Mouse (Mus musculus) embryonic facial prominence, embryonic 10.5 days (tissue): ENCODE results near the gene Ccin. TPM values are rescaled to one million over a fixed set of nuclear protein-coding genes. Genes with fewer than 3 reads are reported as not detected.

ENCODE experiments used
- DNase-seq: peaks from one replicate; pipeline ENCODE4 v3.0.0-alpha.2; 2017; ENCODE audit warnings: low spot score
- H3K27ac ChIP-seq: fragments of 300-500 bp; sonication (generic); replicated peaks from 2 replicates; pipeline ENCODE4 v1.5.1; 2016; ENCODE audit warnings: mild to moderate bottlenecking
- H3K27me3 ChIP-seq: fragments of 300-500 bp; sonication (generic); replicated peaks from 2 replicates; pipeline ENCODE4 v1.6.1; 2016; ENCODE audit warnings: low read depth, mild to moderate bottlenecking; ENCODE audit not compliant: poor library complexity, severe bottlenecking
- H3K36me3 ChIP-seq: fragments of 300-500 bp; sonication (generic); replicated peaks from 2 replicates; pipeline ENCODE4 v1.6.1; 2016; ENCODE audit warnings: mild to moderate bottlenecking, moderate library complexity
- H3K4me1 ChIP-seq: fragments of 300-500 bp; sonication (generic); 2 replicates; pipeline ENCODE4 v1.6.1; 2016
- H3K4me3 ChIP-seq: fragments of 300-500 bp; sonication (generic); 2 replicates; pipeline ENCODE4 v1.5.1; 2016; ENCODE audit warnings: mild to moderate bottlenecking, moderate library complexity
- H3K9me3 ChIP-seq: fragments of 300-500 bp; sonication (generic); 2 replicates; pipeline ENCODE4 v1.6.1; 2016; ENCODE audit warnings: mild to moderate bottlenecking
- WGBS: fragments of 180-500 bp; shearing (Covaris S2); methylation state at CpG from one replicate; pipeline ENCODE4 v1.1.7; 2016; 5-methylcytosine and 5-hydroxymethylcytosine counted together
- polyA plus RNA-seq: library from polyadenylated mRNA; unstranded; fragments of >200 nt; fragmentation: Nextera tagmentation; extraction: Ambion mirVana; gene quantifications from 2 replicates; pipeline ENCODE4 v1.2.1, GENCODE M21; 2016

The Ccin gene
- polyA plus RNA-seq, 1 experiment from 2014 or later: not detected

DNA sequence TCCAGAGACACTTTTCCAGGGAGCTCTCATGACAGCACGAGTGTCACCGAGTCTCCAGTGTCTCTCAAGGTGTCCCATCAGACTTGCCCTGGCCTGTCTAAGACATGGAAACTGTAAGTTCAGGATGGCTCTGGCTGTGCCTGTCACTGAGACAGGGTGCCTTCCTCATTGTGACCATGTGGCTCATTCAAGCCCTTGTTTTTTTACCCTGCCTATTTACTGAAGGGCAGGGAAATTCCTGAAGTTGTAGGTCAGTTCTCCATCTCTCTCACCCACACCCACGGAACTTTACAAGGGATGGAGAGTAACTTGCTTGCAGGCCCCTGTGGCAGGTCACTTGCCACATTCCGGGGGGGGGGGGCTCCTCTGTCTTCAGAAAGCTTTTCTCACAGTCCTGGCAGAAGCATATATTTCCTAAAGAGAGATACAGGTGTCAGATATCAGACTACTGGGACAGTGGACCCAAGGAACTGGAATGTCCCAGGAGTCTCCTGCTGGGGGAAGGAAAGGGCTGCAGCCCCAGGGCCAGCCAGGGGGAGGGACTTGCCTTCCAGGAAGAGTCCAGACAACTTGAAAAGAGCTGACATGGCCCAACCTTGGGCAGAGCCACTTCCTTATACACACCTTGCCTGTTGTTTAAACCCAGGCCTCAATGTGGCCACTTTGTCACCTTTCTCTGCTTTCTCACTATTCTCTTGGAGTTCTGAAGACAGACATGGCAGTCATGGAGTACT lies 18.2 kb upstream of the Ccin start:
- Histone ChIP-seq H3K27me3 (peaks cover 21% of the 10 kb centered on the region; the same call in 1 of the 2 replicates), H3K9me3 (no peaks in the 10 kb centered on the region), H3K4me3 (0 out of 2 replicates have a peak overlapping the region, but pooled peaks have one; percentile 13), H3K27ac (peak overlapping the region; percentile 61), H3K36me3 (no peaks in the 10 kb centered on the region), H3K4me1 (peaks cover 54% of the 10 kb centered on the region)
- 46% methylated on average over 4 of the region's 4 CpGs for whole genome bisulfite sequencing
- DNase-seq: no peak

DNA sequence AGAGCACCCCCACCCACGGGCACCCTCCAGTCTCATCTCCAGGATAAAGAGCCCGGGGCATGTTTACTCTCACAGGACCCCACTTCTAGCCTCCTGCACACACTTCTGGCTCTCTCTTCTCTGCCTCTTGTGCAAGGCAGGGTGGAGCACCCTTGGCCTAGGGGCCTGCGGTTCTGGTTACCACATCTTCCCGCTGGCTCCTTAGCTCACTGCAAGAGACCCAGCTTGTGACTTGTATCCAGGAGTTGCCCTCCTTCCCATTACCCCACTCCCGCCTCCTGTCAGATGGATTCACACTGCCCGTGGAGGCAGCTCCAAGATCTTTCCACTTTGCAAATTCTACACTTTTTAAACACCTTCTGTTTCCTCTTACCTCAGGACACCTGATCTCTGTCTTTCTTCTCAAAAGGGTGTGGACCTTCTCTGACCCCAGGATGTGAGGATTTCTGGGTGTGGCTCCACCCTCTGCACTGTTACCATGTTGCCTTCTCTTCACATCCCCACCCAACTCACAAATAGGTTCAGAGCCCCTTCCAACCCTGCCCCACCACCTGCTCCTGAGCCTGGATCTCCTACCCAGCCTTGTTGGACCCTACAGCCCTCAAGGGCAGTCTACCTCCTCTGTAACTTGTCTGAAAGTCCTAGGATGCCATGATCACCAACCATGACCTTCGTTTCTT lies 17.3 kb upstream of the Ccin start:
- 80% methylated on average over 7 of the region's 7 CpGs for WGBS
- no peaks in the 10 kb centered on the region for H3K9me3 ChIP-seq

DNA sequence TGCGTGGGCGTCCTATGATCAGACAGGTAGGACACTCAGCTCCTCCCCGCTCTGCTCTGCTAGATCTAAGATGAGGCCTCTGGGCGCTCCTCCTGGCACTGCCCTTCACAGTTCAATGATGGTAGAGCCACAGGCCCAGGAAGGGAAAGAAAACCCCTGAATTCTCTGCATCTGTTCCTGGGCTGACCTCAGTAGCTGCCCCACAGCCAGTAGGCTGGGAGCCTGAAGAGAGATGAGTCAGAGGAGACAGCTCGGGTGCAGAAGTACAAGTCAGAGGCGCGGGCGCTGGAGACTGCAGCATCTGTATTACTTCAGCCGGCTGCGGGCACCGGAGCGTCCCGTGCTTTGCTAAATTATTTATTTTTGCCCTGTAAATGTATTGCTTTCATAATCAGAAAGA lies 14.6 kb upstream of the Ccin start:
- DNase-seq: no peak
- 47% methylated on average over 13 of the region's 13 CpGs for WGBS
- H3K36me3 ChIP-seq: peaks cover 6% of the 10 kb centered on the region
- no peaks in the 10 kb centered on the region for H3K9me3 ChIP-seq
- peaks cover 11% of the 10 kb centered on the region; the same call in 1 of the 2 replicates for H3K27me3 ChIP-seq
- H3K4me3 ChIP-seq: no peak overlapping the region
- H3K27ac ChIP-seq: peak overlapping the region; percentile 71
- peaks cover 79% of the 10 kb centered on the region for H3K4me1 ChIP-seq

More for the DNA sequence above, 17.3 kb upstream of the Ccin start:
- Histone ChIP-seq H3K27ac (0 out of 2 replicates have a peak overlapping the region, but pooled peaks have one; percentile 61), H3K4me3 (no peak overlapping the region), H3K36me3 (peaks cover 6% of the 10 kb centered on the region), H3K4me1 (peaks cover 63% of the 10 kb centered on the region), H3K27me3 (peaks cover 21% of the 10 kb centered on the region; the same call in 1 of the 2 replicates)
- no peak for DNase-seq

DNA sequence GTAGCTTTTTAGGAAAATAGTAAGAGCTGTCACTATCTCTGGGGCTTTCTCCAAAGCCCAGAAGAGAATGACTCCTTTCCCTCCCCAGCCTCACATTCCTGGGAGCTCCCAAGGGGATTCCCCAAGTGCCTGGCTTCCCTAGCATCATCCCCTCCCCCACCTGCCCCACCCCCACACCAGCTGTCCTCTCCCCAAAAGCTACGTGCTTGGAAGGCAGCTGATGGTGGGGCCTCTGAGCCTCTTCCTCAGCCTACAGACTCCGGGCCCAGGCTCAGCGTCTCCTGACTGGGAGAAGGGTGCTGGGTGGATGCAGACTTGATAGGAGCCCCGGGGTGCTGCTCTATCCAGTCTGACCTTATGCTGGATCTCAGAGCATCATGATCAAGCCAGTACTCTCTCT lies 13.9 kb upstream of the Ccin start:
- Histone ChIP-seq H3K4me1 (peaks cover 71% of the 10 kb centered on the region), H3K36me3 (peaks cover 6% of the 10 kb centered on the region), H3K4me3 (peak overlapping the region; percentile 29; the same call in 1 of the 2 replicates), H3K27me3 (peaks cover 11% of the 10 kb centered on the region; the same call in 1 of the 2 replicates), H3K27ac (peak overlapping the region; percentile 80), H3K9me3 (no peaks in the 10 kb centered on the region)
- peak; percentile 68 for DNase-seq
- WGBS: 15% methylated on average over 4 of the region's 4 CpGs

DNA sequence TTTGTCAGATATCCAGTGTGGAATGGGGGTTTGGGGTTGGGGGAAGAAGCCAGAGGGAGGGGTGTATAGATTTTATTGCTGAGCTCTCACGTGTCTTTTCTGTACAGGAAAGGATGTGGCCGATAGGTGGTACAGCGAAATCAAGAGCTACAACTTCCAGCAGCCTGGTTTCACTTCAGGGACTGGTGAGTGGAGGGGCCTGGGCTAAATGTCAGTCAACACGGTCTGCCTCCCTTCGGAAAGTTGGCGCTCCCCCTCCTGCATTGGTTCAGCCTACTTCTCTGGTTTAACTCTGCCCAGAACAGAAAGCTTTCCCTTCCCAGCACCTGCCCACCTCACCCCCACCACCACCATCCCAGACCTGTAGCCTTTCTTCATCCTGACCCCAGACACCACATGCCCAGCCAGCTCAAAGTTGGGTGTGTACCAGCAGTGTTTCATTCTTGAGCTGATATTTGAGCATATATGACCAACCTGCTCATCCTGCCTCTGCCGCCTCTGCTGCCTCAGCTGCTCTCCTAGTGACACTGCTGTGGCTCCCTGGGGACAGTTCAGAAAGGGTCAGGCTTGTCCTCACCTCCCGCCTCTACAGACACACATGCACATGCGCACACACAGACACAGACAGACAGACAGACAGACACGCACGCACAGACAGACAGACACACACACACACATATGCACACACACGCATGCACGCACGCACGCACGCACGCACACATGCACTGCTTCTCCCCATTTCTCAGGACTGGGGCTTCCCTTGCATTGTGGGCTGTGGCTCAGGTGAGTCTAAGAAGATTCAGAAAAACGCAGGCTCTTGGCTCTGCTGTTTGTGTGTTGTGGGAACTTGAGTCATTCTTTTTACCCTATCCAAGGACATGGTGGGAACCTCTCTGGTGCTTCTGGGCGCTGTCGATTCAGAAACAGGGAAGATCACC lies 12.6 kb upstream of the Ccin start:
- peak overlapping the region; percentile 65 for H3K27ac ChIP-seq
- 84% methylated on average over 20 of the region's 20 CpGs for WGBS
- peaks cover 59% of the 10 kb centered on the region for H3K4me1 ChIP-seq
- no peaks in the 10 kb centered on the region for H3K9me3 ChIP-seq
- no peak for DNase-seq
- peaks cover 11% of the 10 kb centered on the region; the same call in 1 of the 2 replicates for H3K27me3 ChIP-seq
- H3K4me3 ChIP-seq: no peak overlapping the region
- peaks cover 6% of the 10 kb centered on the region for H3K36me3 ChIP-seq

DNA sequence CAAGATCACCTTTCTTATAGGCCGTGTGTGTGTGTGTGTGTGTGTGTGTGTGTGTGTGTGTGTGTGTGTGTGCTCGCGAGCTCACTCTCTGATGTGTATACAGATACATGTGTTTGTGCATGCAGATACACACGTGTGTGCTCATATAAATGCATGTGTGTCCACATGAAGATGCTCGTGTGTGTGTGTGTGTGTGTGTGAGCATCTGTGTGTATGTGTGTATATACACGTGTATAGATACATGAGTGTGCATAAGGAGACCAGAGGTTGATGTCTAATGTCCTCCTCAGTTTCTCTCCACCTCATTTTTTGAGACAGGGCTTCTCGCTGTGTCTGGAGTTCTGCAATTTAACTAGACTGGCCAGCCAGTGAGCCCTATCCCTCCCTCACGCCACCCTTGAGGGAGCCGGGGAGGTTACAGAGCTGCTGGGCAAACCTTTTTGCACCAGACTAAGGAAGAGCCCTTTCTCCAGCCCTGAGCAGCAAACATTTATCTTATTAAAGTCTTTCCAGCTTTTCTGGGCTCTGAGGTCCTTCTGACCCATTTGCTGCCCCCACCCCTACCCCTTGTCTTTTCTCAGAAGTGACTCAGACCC lies 11.6 kb upstream of the Ccin start:
- Histone ChIP-seq H3K4me1 (peaks cover 50% of the 10 kb centered on the region), H3K27ac (peak overlapping the region; percentile 81), H3K4me3 (peak overlapping the region; percentile 35), H3K36me3 (peaks cover 6% of the 10 kb centered on the region), H3K27me3 (peaks cover 11% of the 10 kb centered on the region; the same call in 1 of the 2 replicates), H3K9me3 (no peaks in the 10 kb centered on the region)
- no peak for DNase-seq
- 64% methylated on average over 9 of the region's 9 CpGs for WGBS

DNA sequence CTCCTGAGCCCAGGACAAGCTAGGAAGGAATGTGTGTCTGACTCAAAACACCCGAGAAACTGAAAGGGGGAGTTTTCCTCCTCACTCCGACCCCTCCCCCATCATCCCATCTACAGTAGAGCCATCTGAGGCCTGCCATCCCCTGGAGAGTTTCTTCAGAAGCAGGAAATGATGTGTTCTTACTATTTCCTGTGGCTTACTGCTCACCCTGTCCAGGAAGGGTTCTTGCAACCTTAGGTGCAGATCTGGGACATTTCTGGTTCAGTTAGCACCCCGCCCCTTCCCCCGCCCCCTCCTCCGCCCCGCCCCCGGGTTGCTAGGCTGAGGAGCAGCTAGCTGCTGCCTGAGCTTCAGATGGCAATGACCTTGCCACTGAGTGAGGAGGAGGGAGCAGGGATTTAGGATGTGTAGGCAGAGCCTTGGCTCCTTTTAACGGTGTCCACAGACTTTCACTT lies 11.1 kb upstream of the Ccin start:
- peaks cover 14% of the 10 kb centered on the region; the same call in 1 of the 2 replicates for H3K27me3 ChIP-seq
- 2% methylated on average over 8 of the region's 8 CpGs for WGBS
- H3K4me1 ChIP-seq: peaks cover 50% of the 10 kb centered on the region
- peak overlapping the region; percentile 81 for H3K27ac ChIP-seq
- H3K4me3 ChIP-seq: peak overlapping the region; percentile 35
- H3K9me3 ChIP-seq: no peaks in the 10 kb centered on the region
- peaks cover 7% of the 10 kb centered on the region for H3K36me3 ChIP-seq
- peak; percentile 86 for DNase-seq

DNA sequence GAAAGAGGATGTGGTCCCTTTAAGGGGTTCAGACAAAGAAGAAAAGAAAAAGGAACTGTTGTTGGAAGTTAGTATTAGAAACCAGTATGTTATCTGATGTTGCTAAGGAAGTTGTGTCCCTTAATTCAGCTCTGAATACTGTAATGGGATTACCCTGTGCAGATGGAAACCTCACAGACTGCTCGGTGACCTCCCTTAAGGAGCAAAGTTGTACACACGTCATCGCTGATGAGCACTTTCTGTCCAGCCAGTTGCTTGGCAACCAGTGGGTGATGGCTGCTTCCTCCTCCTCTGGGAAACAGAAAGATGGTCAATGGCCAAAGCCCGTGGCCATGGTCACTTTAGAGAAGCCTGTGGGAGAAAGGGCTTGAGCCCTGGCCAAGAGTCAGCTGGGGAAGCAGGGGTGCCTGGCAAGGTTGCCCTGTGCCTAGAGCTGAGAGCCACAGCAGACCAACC lies 9.7 kb upstream of the Ccin start:
- Histone ChIP-seq H3K36me3 (peaks cover 11% of the 10 kb centered on the region), H3K4me3 (no peak overlapping the region), H3K9me3 (no peaks in the 10 kb centered on the region), H3K27me3 (peaks cover 8% of the 10 kb centered on the region; the same call in 1 of the 2 replicates), H3K27ac (0 out of 2 replicates have a peak overlapping the region, but pooled peaks have one; percentile 45), H3K4me1 (peaks cover 47% of the 10 kb centered on the region)
- 69% methylated on average over 4 of the region's 4 CpGs for WGBS
- DNase-seq: no peak

DNA sequence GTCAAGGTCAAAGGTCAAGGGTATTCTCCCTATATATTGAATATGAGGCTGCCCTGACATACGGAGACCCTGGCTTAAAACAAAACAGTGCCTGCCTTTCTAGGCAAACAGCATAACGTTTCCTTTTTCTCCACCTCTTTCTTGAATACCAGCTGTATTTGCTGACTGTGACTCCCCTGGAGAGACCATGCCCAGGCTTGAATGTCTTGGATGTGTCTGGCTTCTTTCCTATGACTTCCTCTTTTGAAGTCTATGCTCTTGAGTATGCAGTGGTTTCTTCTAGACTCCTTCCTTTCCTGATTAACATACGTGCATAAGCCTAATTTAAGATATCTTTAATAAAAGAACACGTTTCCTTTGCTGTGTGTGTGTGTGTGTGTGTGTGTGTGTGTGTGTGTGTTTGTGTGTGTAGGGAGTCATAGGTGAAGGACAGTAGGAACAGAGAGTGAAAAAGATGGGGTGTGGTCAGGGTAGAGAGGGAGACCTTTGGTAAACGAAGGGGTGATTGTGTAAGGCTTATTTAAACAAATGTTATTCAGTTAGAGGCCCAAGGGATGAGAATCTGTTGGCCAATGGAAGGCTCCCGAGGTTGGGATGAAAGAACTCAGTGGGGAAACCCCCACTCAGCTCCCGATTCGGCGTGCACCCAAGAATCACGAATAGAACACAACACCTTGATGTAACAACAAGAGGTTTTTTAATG lies 8.2 kb upstream of the Ccin start:
- Histone ChIP-seq H3K27me3 (peaks cover 7% of the 10 kb centered on the region; the same call in 1 of the 2 replicates), H3K36me3 (peaks cover 11% of the 10 kb centered on the region), H3K9me3 (no peaks in the 10 kb centered on the region), H3K27ac (no peak overlapping the region), H3K4me3 (no peak overlapping the region), H3K4me1 (peaks cover 49% of the 10 kb centered on the region)
- 86% methylated on average over 10 of the region's 10 CpGs for WGBS
- DNase-seq: no peak

DNA sequence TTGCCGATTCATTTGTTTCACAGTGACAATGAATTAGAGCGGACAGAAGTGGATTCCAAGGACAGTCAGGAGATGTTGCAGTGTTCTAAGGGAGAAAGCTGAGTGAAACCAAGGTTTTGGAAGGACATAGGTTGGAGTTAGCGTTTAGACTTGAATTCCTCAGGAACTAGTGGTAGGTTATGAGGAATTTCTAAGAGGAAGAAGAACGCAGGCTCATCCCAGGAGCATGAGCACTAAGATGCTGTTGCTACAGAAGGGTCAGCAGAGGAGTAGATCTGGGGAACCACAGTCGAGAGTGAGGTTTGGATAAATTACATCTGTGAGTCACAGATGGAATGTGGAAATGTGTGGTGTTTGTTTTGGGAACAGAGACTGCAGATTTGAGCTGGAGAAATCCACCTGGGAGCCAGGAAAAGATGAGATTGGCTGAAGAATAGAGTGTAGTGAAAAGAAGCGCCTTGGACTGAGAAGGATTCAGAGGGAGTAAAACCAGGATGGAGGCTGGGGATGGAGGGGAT lies 7.0 kb upstream of the Ccin start:
- 0 out of 2 replicates have a peak, but pooled peaks cover 7% of the 10 kb centered on the region for H3K27me3 ChIP-seq
- H3K4me1 ChIP-seq: peaks cover 39% of the 10 kb centered on the region
- no peak overlapping the region for H3K27ac ChIP-seq
- no peak overlapping the region for H3K4me3 ChIP-seq
- no peaks in the 10 kb centered on the region for H3K9me3 ChIP-seq
- WGBS: 85% methylated on average over 6 of the region's 6 CpGs
- DNase-seq: no peak
- peaks cover 5% of the 10 kb centered on the region; the same call in 1 of the 2 replicates for H3K36me3 ChIP-seq
